Mouse (Mus musculus): ENCODE measurements at regions not wholly inside any gene's neighbourhood (a gene's known extent, or its start where the extent isn't known, plus 50 kb on each side); places are given as distances from the start of the nearest gene placed in this dataset.
"Not testable (repeated sequence)": the region's sequence is repeated elsewhere in the genome, so short reads cannot be mapped to it uniquely, and the experiment has no call there.

GRCm38 (mm10) chr17:13504365-13504764 is 150.0 kb downstream of the Tcp10c start:
- not testable (repeated sequence) for H3K4me3 ChIP-seq (ENCODE audit: low read depth, low read length); H3K9ac ChIP-seq (replicated peaks); H3K36me3 ChIP-seq (replicated peaks; ENCODE audit: insufficient read depth, low read length); H3K27ac ChIP-seq (ENCODE audit: low read depth); H3K9me3 ChIP-seq (ENCODE audit: low read length); H3K27me3 ChIP-seq (ENCODE audit: insufficient read depth, low read length); ATAC-seq; H3K4me2 ChIP-seq (ENCODE audit: low read depth, low read length); DNase-seq; H3K4me1 ChIP-seq (ENCODE audit: insufficient read depth)
- 79% methylated on average over 1 of the region's 1 CpGs for WGBS (ENCODE audit: insufficient replicate concordance)

- WGBS (ENCODE audit: insufficient replicate concordance) = 73% methylated on average over 7 of the region's 9 CpGs
- not testable (repeated sequence) for H3K4me3 ChIP-seq (ENCODE audit: low read depth, low read length); H3K9ac ChIP-seq (replicated peaks); H3K9me3 ChIP-seq (ENCODE audit: low read length); H3K4me1 ChIP-seq (ENCODE audit: insufficient read depth); H3K4me2 ChIP-seq (ENCODE audit: low read depth, low read length); H3K27me3 ChIP-seq (ENCODE audit: insufficient read depth, low read length); H3K27ac ChIP-seq (ENCODE audit: low read depth); DNase-seq; ATAC-seq; H3K36me3 ChIP-seq (replicated peaks; ENCODE audit: insufficient read depth, low read length)
Observed at GRCm38 (mm10) chr17:13504827-13505268, 150.5 kb downstream of the Tcp10c start.

GRCm38 (mm10) chr17:13507397-13508063 is 153.2 kb downstream of the Tcp10c start:
- not testable (repeated sequence) for H3K27me3 ChIP-seq (ENCODE audit: insufficient read depth, low read length); H3K27ac ChIP-seq (ENCODE audit: low read depth); ATAC-seq; H3K36me3 ChIP-seq (replicated peaks; ENCODE audit: insufficient read depth, low read length); DNase-seq; H3K9ac ChIP-seq (replicated peaks); H3K4me2 ChIP-seq (ENCODE audit: low read depth, low read length); H3K4me1 ChIP-seq (ENCODE audit: insufficient read depth); H3K4me3 ChIP-seq (ENCODE audit: low read depth, low read length); H3K9me3 ChIP-seq (ENCODE audit: low read length)
- 52% methylated on average over 2 of the region's 3 CpGs for WGBS (ENCODE audit: insufficient replicate concordance)

- not testable (repeated sequence) for H3K4me1 ChIP-seq (ENCODE audit: insufficient read depth); H3K36me3 ChIP-seq (replicated peaks; ENCODE audit: insufficient read depth, low read length); DNase-seq; ATAC-seq; H3K9me3 ChIP-seq (ENCODE audit: low read length); H3K9ac ChIP-seq (replicated peaks); H3K27ac ChIP-seq (ENCODE audit: low read depth); H3K4me3 ChIP-seq (ENCODE audit: low read depth, low read length); H3K4me2 ChIP-seq (ENCODE audit: low read depth, low read length); H3K27me3 ChIP-seq (ENCODE audit: insufficient read depth, low read length)
- WGBS (ENCODE audit: insufficient replicate concordance) = 65% methylated on average over 4 of the region's 5 CpGs
Observed at GRCm38 (mm10) chr17:13519409-13520201, 165.2 kb downstream of the Tcp10c start.

GRCm38 (mm10) chr17:13532579-13532978 is 178.2 kb downstream of the Tcp10c start:
- not testable (repeated sequence) for H3K36me3 ChIP-seq (replicated peaks; ENCODE audit: insufficient read depth, low read length); H3K4me3 ChIP-seq (ENCODE audit: low read depth, low read length); H3K9me3 ChIP-seq (ENCODE audit: low read length); H3K27ac ChIP-seq (ENCODE audit: low read depth); ATAC-seq; H3K4me1 ChIP-seq (ENCODE audit: insufficient read depth); DNase-seq; H3K4me2 ChIP-seq (ENCODE audit: low read depth, low read length); H3K27me3 ChIP-seq (ENCODE audit: insufficient read depth, low read length); H3K9ac ChIP-seq (replicated peaks)
- WGBS (ENCODE audit: insufficient replicate concordance) = 30% methylated on average over 5 of the region's 5 CpGs

- 70% methylated on average over 7 of the region's 7 CpGs for WGBS (ENCODE audit: insufficient replicate concordance)
- no peaks in the 10 kb centered on the region for H3K27me3 ChIP-seq (ENCODE audit: insufficient read depth, low read length)
- no peak overlapping the region for H3K4me3 ChIP-seq (ENCODE audit: low read depth, low read length)
- no peak overlapping the region for H3K4me2 ChIP-seq (ENCODE audit: low read depth, low read length)
- no peak overlapping the region for H3K27ac ChIP-seq (ENCODE audit: low read depth)
- H3K36me3 ChIP-seq (replicated peaks; ENCODE audit: insufficient read depth, low read length) = no peaks in the 10 kb centered on the region
- ATAC-seq (no peak), DNase-seq (no peak)
- no peak overlapping the region for H3K9ac ChIP-seq (replicated peaks)
- H3K9me3 ChIP-seq (ENCODE audit: low read length) = peaks cover 23% of the 10 kb centered on the region
- TF ChIP-seq CTCF (IDR thresholded peaks at IDR 0.05; ENCODE audit: low read depth) (no peak), EP300 (IDR thresholded peaks at IDR 0.05; ENCODE audit: low read depth) (no peak)
- H3K4me1 ChIP-seq (ENCODE audit: insufficient read depth) = no peaks in the 10 kb centered on the region
Observed at GRCm38 (mm10) chr17:13540446-13541241, 186.3 kb downstream of the Tcp10c start.

Measured in liver, postnatal 0 days (tissue).